Mouse (Mus musculus) MEL (cell line): ENCODE results near the gene Catsperz. TPM values are rescaled to one million over a fixed set of nuclear protein-coding genes. Genes with fewer than 3 reads are reported as not detected.

Experiments
- DNase-seq: peaks from one replicate; pipeline ENCODE4 v3.0.0; 2011; ENCODE audit warnings: low read depth, low spot score
- H3K27ac ChIP-seq: 2 replicates; pipeline ENCODE4 v1.5.1; 2012; ENCODE audit warnings: low read depth, mild to moderate bottlenecking, control low read depth, low read length, moderate library complexity; ENCODE audit not compliant: control insufficient read depth
- H3K27me3 ChIP-seq, 2 experiments: fragments of 150-350 bp in 1 of 2; sonication (generic) in 1 of 2; 2 replicates each; pipeline ENCODE4 v1.6.1; 2012; ENCODE audit warnings: low read length in 2 of 2, mild to moderate bottlenecking in 2 of 2, improper control_type of control experiment in 1 of 2, moderate library complexity in 1 of 2; ENCODE audit not compliant: insufficient read depth in 2 of 2, control insufficient read depth in 1 of 2
- H3K36me3 ChIP-seq, 2 experiments: 2 replicates each; pipeline ENCODE4 v1.6.1; 2012 to 2014; ENCODE audit warnings: low read length in 2 of 2, improper control_type of control experiment in 1 of 2, inconsistent platforms in 1 of 2, mild to moderate bottlenecking in 1 of 2; ENCODE audit not compliant: insufficient read depth in 2 of 2, control insufficient read depth in 1 of 2
- H3K4me1 ChIP-seq, 2 experiments: fragments of 150-350 bp in 1 of 2; sonication (generic) in 1 of 2; 2 replicates each; pipeline ENCODE4 v1.6.1; 2012; ENCODE audit warnings: low read length in 2 of 2, improper control_type of control experiment in 1 of 2, mild to moderate bottlenecking in 1 of 2; ENCODE audit not compliant: insufficient read depth in 2 of 2, control insufficient read depth in 1 of 2
- H3K4me3 ChIP-seq, 2 experiments: fragments of 150-350 bp in 1 of 2; sonication (generic) in 1 of 2; 2 replicates each; pipeline ENCODE4 v1.5.1; 2012; ENCODE audit warnings: low read depth in 2 of 2, low read length in 2 of 2, mild to moderate bottlenecking in 2 of 2, moderate library complexity in 2 of 2, control low read depth in 1 of 2, improper control_type of control experiment in 1 of 2; ENCODE audit not compliant: control insufficient read depth in 1 of 2, insufficient read depth in 1 of 2
- H3K79me2 ChIP-seq: 2 replicates; pipeline ENCODE4 v1.6.1; 2012; ENCODE audit warnings: mild to moderate bottlenecking, low read length, moderate library complexity; ENCODE audit not compliant: control insufficient read depth, poor library complexity, insufficient read depth
- H3K9ac ChIP-seq: 2 replicates; pipeline ENCODE4 v1.6.1; 2012; ENCODE audit warnings: low read depth, mild to moderate bottlenecking, control low read depth, low read length, moderate library complexity; ENCODE audit not compliant: control insufficient read depth, poor library complexity, severe bottlenecking
- H3K9me3 ChIP-seq: fragments of 150-350 bp; sonication (generic); replicated peaks from 2 replicates; pipeline ENCODE4 v1.6.1; 2012; ENCODE audit warnings: mild to moderate bottlenecking, low read length, improper control_type of control experiment, moderate library complexity; ENCODE audit not compliant: insufficient read depth
- CHD1 ChIP-seq: IDR thresholded peaks from 2 replicates; pipeline ENCODE4 v1.6.1; 2012; ENCODE audit warnings: low read depth, mild to moderate bottlenecking, inconsistent platforms, low read length, improper control_type of control experiment
- CHD2 ChIP-seq: IDR thresholded peaks from 2 replicates; pipeline ENCODE4 v1.6.1; 2011; ENCODE audit warnings: low read length, improper control_type of control experiment
- CTCF ChIP-seq, 3 experiments: IDR thresholded peaks in 2 of 3; conservative IDR thresholded peaks in 1 of 3; 2 replicates each; pipeline ENCODE4 v1.5.1; 2011 to 2012; ENCODE audit warnings: low read length in 3 of 3, low read depth in 2 of 3, mild to moderate bottlenecking in 2 of 3, improper control_type of control experiment in 1 of 3, inconsistent platforms in 1 of 3, mixed read lengths in 1 of 3, moderate library complexity in 1 of 3; ENCODE audit not compliant: control insufficient read depth in 1 of 3, insufficient read depth in 1 of 3, poor library complexity in 1 of 3, severe bottlenecking in 1 of 3
- E2F4 ChIP-seq: IDR thresholded peaks from 2 replicates; pipeline ENCODE4 v1.6.1; 2011; ENCODE audit warnings: low read depth, low read length, improper control_type of control experiment, borderline replicate concordance
- ELF1 ChIP-seq: IDR thresholded peaks from 2 replicates; pipeline ENCODE4 v1.6.1; 2014; ENCODE audit warnings: low read depth, mild to moderate bottlenecking, inconsistent platforms, low read length, improper control_type of control experiment, moderate library complexity
- EP300 ChIP-seq, 2 experiments: IDR thresholded peaks; 2 replicates each; pipeline ENCODE4 v1.6.1; 2011; ENCODE audit warnings: improper control_type of control experiment in 2 of 2, low read length in 2 of 2, low read depth in 1 of 2, mild to moderate bottlenecking in 1 of 2
- GABPA ChIP-seq: IDR thresholded peaks from 2 replicates; pipeline ENCODE4 v1.6.1; 2012; ENCODE audit warnings: low read depth, mild to moderate bottlenecking, inconsistent platforms, low read length, improper control_type of control experiment, moderate library complexity
- GATA1 ChIP-seq: IDR thresholded peaks from 2 replicates; pipeline ENCODE4 v1.6.1; 2011; ENCODE audit warnings: low read depth, low read length, improper control_type of control experiment
- HCFC1 ChIP-seq: IDR thresholded peaks from 2 replicates; pipeline ENCODE4 v1.6.1; 2012; ENCODE audit warnings: low read depth, mild to moderate bottlenecking, inconsistent platforms, low read length, improper control_type of control experiment, moderate library complexity
- JUND ChIP-seq: IDR thresholded peaks from 2 replicates; pipeline ENCODE4 v1.6.1; 2011; ENCODE audit warnings: low read depth, mild to moderate bottlenecking, improper control_type of control experiment, low read length
- MAX ChIP-seq: IDR thresholded peaks from 2 replicates; pipeline ENCODE4 v1.6.1; 2011; ENCODE audit warnings: low read length, improper control_type of control experiment
- MAZ ChIP-seq: IDR thresholded peaks from 2 replicates; pipeline ENCODE4 v1.6.1; 2012; ENCODE audit warnings: low read depth, mild to moderate bottlenecking, inconsistent platforms, low read length, improper control_type of control experiment
- MYB ChIP-seq: IDR thresholded peaks from 2 replicates; pipeline ENCODE4 v1.6.1; 2011; ENCODE audit warnings: mild to moderate bottlenecking, low read depth, low read length, improper control_type of control experiment
- MYC ChIP-seq: IDR thresholded peaks from 2 replicates; pipeline ENCODE4 v1.6.1; 2011; ENCODE audit warnings: low read depth, mild to moderate bottlenecking, low read length, improper control_type of control experiment, moderate library complexity
- NELFE ChIP-seq: IDR thresholded peaks from 2 replicates; pipeline ENCODE4 v1.6.1; 2011; ENCODE audit warnings: low read depth, low read length, improper control_type of control experiment
- NRF1 ChIP-seq: IDR thresholded peaks from 2 replicates; pipeline ENCODE4 v1.6.1; 2014; ENCODE audit warnings: low read depth, mild to moderate bottlenecking, inconsistent platforms, low read length, improper control_type of control experiment, moderate library complexity; ENCODE audit not compliant: poor library complexity, insufficient read depth, severe bottlenecking
- POLR2A ChIP-seq, 2 experiments: IDR thresholded peaks; 2 replicates each; pipeline ENCODE4 v1.6.1; 2011 to 2012; ENCODE audit warnings: low read length in 2 of 2, mild to moderate bottlenecking in 2 of 2, control low read depth in 1 of 2, improper control_type of control experiment in 1 of 2, low read depth in 1 of 2, moderate library complexity in 1 of 2; ENCODE audit not compliant: control insufficient read depth in 1 of 2, insufficient read depth in 1 of 2, poor library complexity in 1 of 2
- POLR2AphosphoS2 ChIP-seq: IDR thresholded peaks from 2 replicates; pipeline ENCODE4 v1.6.1; 2011; ENCODE audit warnings: low read length, improper control_type of control experiment
- POLR2AphosphoS5 ChIP-seq: IDR thresholded peaks from 2 replicates; pipeline ENCODE4 v1.6.1; 2012; ENCODE audit warnings: low read depth, borderline replicate concordance, mild to moderate bottlenecking, inconsistent platforms, low read length, moderate library complexity, mixed read lengths
- RAD21 ChIP-seq: IDR thresholded peaks from 2 replicates; pipeline ENCODE4 v1.6.1; 2011; ENCODE audit warnings: mild to moderate bottlenecking, low read depth, low read length, improper control_type of control experiment
- RCOR1 ChIP-seq: IDR thresholded peaks from 2 replicates; pipeline ENCODE4 v1.6.1; 2012; ENCODE audit warnings: low read depth, mild to moderate bottlenecking, inconsistent platforms, low read length, improper control_type of control experiment
- SIN3A ChIP-seq: IDR thresholded peaks from 2 replicates; pipeline ENCODE4 v1.6.1; 2012; ENCODE audit warnings: low read length, improper control_type of control experiment, inconsistent platforms
- SMC3 ChIP-seq: IDR thresholded peaks from 2 replicates; pipeline ENCODE4 v1.6.1; 2011; ENCODE audit warnings: low read depth, low read length, improper control_type of control experiment
- TAL1 ChIP-seq: IDR thresholded peaks from 2 replicates; pipeline ENCODE4 v1.6.1; 2012; ENCODE audit warnings: mild to moderate bottlenecking, inconsistent platforms, low read length, moderate library complexity, mixed read lengths
- TBP ChIP-seq: IDR thresholded peaks from 2 replicates; pipeline ENCODE4 v1.8.0; 2011; ENCODE audit warnings: low read depth, low read length, improper control_type of control experiment
- TCF12 ChIP-seq: IDR thresholded peaks from 2 replicates; pipeline ENCODE4 v1.6.1; 2014; ENCODE audit warnings: low read depth, mild to moderate bottlenecking, inconsistent platforms, low read length, improper control_type of control experiment, moderate library complexity
- UBTF ChIP-seq: IDR thresholded peaks from 2 replicates; pipeline ENCODE4 v1.6.1; 2012; ENCODE audit warnings: low read depth, mild to moderate bottlenecking, inconsistent platforms, low read length, improper control_type of control experiment, moderate library complexity, borderline replicate concordance; ENCODE audit not compliant: insufficient read depth
- ZC3H11A ChIP-seq: IDR thresholded peaks from 2 replicates; pipeline ENCODE4 v1.6.1; 2012; ENCODE audit warnings: low read depth, mild to moderate bottlenecking, inconsistent platforms, low read length, improper control_type of control experiment
- ZKSCAN1 ChIP-seq: IDR thresholded peaks from 2 replicates; pipeline ENCODE4 v1.6.1; 2012; ENCODE audit warnings: low read depth, mild to moderate bottlenecking, inconsistent platforms, low read length, improper control_type of control experiment, moderate library complexity
- polyA plus RNA-seq, 2 experiments: library from polyadenylated mRNA; stranded (reverse) in 1 of 2; unstranded in 1 of 2; fragments of >175 nt in 1 of 2; fragments of >200 nt in 1 of 2; gene quantifications; 2 replicates each; pipeline versions ENCODE4 v1.2.1 to v1.2.4; 2012; ENCODE audit warnings: low replicate concordance in 2 of 2, low read depth in 1 of 2; ENCODE audit not compliant: insufficient read length in 2 of 2, insufficient read depth in 1 of 2, missing spikeins in 1 of 2
- total RNA-seq: library from RNA; depleted of rRNA; stranded (reverse); fragments of 300-350 nt; gene quantifications from 2 replicates; pipeline ENCODE4 v1.2.3, GENCODE M21; 2012

Catsperz gene
- total and polyA plus RNA-seq, 3 experiments = 0.65 to 2.4 TPM; not detected in 1

DNA sequence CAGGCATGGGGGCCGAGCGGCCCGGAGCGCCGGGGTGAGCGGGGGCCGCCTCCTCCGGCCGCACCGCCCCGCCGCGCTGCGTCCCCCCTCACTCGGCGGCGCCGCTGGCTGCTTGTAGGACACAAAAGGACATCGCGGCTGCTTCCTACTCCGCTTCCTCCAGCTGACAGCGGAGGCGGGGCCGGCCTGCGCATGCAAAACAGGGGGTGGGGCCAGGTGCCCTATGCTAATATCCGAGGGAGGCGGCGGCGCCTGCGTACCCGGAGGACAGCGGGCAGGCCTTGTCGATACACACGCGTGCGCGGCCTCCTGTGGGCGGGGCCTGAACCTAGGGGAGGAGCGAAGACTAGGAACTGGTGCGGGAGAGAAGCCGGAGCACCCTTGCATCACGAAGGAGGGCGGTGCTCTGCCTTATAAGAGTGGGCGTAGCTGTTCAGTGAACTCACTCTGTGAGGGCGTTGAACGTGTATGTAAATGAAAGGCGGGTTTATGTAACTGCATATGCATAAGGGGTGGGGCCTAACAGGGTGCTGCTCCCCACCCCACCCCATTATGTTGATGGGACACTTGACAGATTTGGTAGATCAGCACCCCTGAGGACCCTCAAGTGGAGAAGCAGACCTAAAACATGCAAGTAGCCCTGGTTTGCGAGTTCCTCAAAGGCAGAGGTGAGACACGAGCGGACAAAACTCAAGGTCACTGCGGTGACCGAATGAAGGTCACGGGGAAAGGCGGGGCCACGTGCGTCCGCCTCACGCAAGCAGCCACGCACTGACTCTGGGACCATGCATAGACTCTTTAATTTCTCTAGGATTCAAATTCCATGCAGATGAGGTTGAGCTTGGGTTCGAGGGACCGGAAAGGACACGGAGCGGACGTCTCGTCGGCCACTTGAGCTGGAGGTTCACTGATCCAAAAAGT lies 3.3 kb downstream of the Catsperz start, which contains the start of gene Esrra (continued):
- TF ChIP-seq MAZ (peak; percentile 73; the same call in 1 of the 2 replicates), POLR2AphosphoS2 (0 out of 2 replicates have a peak, but pooled peaks have one; percentile 8), TBP (peak; percentile 86), SMC3 (no peak), UBTF (no peak), ZC3H11A (no peak), MYB (peak; percentile 38; the same call in 1 of the 2 replicates), HCFC1 (no peak; the same call in 1 of the 2 replicates), POLR2A (IDR thresholded peaks at IDR 0.05; ENCODE audit: control insufficient read depth in 1 of 2, insufficient read depth in 1 of 2, low read depth in 1 of 2, low read length in 2 of 2, poor library complexity in 1 of 2) (peak; percentile 52 to 60; a peak in 3 of 4 replicates), ZKSCAN1 (no peak), TCF12 (0 out of 2 replicates have a peak, but pooled peaks have one; percentile 5), MYC (peak; percentile 80; the same call in 1 of the 2 replicates), RCOR1 (no peak), ELF1 (peak; percentile 77), NRF1 (peak; percentile 94), CHD1 (no peak), EP300 (IDR thresholded peaks at IDR 0.05; ENCODE audit: low read depth in 1 of 2, low read length in 2 of 2) (no peak)

DNA sequence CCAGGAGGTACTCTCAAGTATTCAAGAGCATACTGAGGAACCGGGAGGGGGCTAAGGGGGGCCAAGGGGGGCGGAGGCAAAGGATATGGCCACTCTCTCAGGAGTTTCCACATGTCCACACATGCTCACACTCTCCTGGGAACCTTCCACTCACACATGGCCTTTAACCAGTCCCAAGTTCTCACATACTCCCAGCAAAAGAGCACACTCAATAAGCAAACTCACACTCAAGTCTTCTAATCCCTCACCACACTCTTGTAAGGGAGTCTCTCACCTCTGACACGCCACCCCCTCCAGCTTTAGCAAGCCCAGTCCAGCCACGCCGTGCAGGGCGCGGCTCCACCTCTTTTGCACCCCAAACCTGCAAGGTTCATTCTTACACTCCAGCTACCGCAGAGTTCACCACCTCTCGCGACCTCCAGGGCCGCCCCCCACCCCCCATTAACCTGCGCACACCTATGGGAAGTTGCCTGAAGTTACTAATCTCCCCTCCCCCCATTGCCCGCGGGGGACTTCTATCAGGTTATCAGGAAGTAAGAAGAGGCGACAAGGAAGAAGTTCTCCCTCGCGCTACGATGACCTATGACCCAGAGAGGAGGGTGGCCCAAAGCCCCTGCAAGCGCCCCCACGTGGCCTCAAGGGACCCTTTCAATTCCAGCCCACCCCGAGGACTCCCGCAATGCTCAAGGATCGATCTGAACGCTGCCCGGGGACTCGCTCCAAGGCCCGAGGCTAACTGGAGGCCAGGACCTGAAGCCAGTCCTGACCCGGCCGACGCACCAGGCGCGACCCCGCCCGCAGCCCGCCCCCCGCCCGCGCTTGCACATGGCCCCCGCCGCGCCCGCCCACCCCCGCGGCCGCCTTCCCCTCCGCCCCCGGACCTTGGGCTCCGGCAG lies 4.2 kb downstream of the Catsperz start:
- H3K27me3 ChIP-seq = no peaks in the 10 kb centered on the region
- TF ChIP-seq POLR2A (IDR thresholded peaks at IDR 0.05; ENCODE audit: control insufficient read depth in 1 of 2, insufficient read depth in 1 of 2, low read depth in 1 of 2, low read length in 2 of 2, poor library complexity in 1 of 2) = peak; percentile 24 to 27; a peak in 1 of 4 replicates
- TF ChIP-seq CHD2 = peak; percentile 62
- no peak for TF ChIP-seq GABPA
- no peak for TF ChIP-seq GATA1
- no peak for TF ChIP-seq SMC3
- TF ChIP-seq NELFE = no peak; the same call in 1 of the 2 replicates
- no peak for TF ChIP-seq MAZ
- 0 out of 2 replicates have a peak, but pooled peaks have one; percentile 59 for TF ChIP-seq MYC
- no peak for TF ChIP-seq TAL1
- TF ChIP-seq RAD21 = no peak
- 0 out of 2 replicates have a peak, but pooled peaks have one; percentile 12 for TF ChIP-seq SIN3A
- peak in 1 of 3 experiments; percentile 30; a peak in 1 of 6 replicates for TF ChIP-seq CTCF (IDR thresholded peaks at IDR 0.05 in 2 of 3, conservative IDR thresholded peaks at IDR 0.05 in 1 of 3; ENCODE audit: control insufficient read depth in 1 of 3, insufficient read depth in 1 of 3, low read depth in 2 of 3, low read length in 3 of 3, poor library complexity in 1 of 3, severe bottlenecking in 1 of 3)
- TF ChIP-seq UBTF = no peak
- TF ChIP-seq E2F4 = no peak
- TF ChIP-seq POLR2AphosphoS2 = no peak
- TF ChIP-seq POLR2AphosphoS5 = no peak
- TF ChIP-seq MAX = peak; percentile 51; the same call in 1 of the 2 replicates
- no peak for TF ChIP-seq ZC3H11A
- no peak for TF ChIP-seq JUND
- TF ChIP-seq ZKSCAN1 = no peak

More for the DNA sequence above, 4.2 kb downstream of the Catsperz start:
- peak; percentile 77 for DNase-seq
- H3K9me3 ChIP-seq = no peaks in the 10 kb centered on the region
- H3K36me3 ChIP-seq = peaks cover 0 to 5% of the 10 kb centered on the region in 2 experiments; a peak in 2 of 4 replicates
- peaks cover 15% of the 10 kb centered on the region for H3K79me2 ChIP-seq
- peak overlapping the region; percentile 83 to 85 for H3K4me3 ChIP-seq
- H3K9ac ChIP-seq = peak overlapping the region; percentile 88
- peak overlapping the region; percentile 65 for H3K27ac ChIP-seq
- peaks cover 0 to 10% of the 10 kb centered on the region in 2 experiments; a peak in 1 of 4 replicates for H3K4me1 ChIP-seq
